Mouse (Mus musculus) granulocyte monocyte progenitor cell, adult 5-6 weeks (primary cell): ENCODE results near the gene Gli3. TPM values are rescaled to one million over a fixed set of nuclear protein-coding genes. Genes with fewer than 3 reads are reported as not detected.

ENCODE experiments used
- ATAC-seq: replicated peaks from 2 replicates; pipeline ENCODE4 v1.8.0; 2016; ENCODE audit warnings: mild to moderate bottlenecking, moderate TSS enrichment, inconsistent platforms; ENCODE audit not compliant: poor library complexity, severe bottlenecking
- total RNA-seq, 2 experiments: library from RNA; stranded (forward) in 1 of 2; stranded (reverse) in 1 of 2; fragments of 200-712, 200-1000 nt in 1 of 2; fragments of >200 nt in 1 of 2; fragmentation: Nextera tagmentation in 1 of 2; gene quantifications; 2 replicates each; pipeline ENCODE4 v1.2.3; 2014 to 2017

The Gli3 gene
- total RNA-seq, 2 experiments from 2014 or later: not detected

- no peak for ATAC-seq
Observed at GRCm38 (mm10) chr13:15621009-15621408, 158.0 kb downstream of the Gli3 start.

DNA sequence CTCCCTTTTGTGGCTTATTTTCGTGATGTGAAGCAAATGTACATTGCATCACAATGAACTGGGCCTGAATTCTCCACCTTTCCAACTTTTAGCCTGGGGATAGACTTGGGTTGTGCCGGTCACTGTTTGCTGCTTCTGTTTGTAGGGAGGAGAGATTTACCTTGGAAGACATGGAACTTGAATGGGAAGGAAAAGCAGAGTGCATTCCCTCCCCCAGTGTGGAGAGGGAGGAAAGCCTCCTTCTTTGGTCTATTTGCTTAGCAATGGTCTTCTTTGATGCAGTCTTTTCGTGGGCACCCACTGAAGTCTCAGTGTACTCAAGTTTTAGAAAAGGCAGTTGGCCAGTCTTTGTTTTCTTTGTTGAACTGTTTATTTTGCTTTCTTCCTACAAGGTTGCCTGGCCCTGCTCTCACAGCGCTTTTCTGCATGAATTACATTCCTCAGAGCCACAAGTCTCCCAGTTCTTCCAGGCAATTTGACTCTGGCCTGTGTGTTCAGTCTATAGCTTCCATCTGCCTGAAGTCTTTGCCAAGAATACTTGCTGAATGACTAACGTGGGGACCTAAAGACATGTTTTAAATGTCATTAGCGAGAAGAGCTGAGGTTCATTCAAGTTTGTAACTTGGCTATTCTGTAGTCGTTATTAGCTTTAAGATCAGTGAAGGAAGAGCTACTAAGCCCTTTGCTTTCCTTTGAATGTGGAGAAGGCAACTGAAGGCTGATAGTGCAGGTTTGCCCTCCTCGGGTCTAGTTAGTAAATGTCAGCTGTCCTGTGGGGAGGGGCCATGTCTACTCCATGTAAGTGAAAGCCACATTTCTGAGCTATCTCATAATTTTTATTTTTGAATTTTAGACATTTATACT, 161.7 kb downstream of the Gli3 start:
- ATAC-seq: no peak

GRCm38 (mm10) chr13:15641548-15641947, 178.5 kb downstream of the Gli3 start:
- ATAC-seq: no peak

DNA sequence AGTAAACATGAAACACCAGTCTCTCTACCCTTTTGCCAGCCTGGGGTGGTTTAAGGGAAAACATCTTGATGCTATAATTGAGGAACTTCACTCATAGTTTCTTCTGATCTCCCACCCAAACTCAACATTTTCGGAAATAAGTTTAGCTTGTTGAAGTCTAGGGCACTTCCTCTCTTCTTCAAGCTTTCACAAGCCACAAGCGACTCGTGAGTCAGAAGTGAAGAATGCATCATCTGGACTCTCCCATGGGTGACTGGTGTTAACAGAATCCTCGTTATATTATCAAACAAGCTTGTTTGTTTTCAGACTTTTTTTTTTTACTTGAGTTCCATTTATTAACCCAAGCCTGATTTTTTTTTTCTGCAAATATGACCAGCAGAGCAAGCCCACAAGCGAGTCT, 197.5 kb downstream of the Gli3 start:
- no peak; the same call in 1 of the 2 replicates for ATAC-seq

DNA sequence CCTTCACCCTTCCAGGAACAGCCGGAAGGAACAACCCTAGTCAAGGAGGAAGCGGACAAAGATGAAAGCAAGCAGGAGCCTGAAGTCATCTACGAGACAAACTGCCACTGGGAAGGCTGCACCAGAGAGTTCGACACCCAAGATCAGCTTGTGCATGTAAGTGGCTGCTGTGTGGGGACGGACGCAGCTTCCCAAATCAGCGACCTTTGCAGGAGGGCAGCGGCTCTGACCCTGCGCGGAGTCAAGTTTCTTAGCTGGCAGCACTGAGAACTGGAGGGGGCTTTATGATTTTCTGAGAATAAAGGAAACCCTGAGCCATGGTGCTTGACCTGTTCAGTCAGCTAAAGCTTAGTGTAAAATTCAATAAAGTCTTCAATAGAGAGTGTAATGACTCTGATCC, 199.3 kb downstream of the Gli3 start:
- no peak for ATAC-seq

DNA sequence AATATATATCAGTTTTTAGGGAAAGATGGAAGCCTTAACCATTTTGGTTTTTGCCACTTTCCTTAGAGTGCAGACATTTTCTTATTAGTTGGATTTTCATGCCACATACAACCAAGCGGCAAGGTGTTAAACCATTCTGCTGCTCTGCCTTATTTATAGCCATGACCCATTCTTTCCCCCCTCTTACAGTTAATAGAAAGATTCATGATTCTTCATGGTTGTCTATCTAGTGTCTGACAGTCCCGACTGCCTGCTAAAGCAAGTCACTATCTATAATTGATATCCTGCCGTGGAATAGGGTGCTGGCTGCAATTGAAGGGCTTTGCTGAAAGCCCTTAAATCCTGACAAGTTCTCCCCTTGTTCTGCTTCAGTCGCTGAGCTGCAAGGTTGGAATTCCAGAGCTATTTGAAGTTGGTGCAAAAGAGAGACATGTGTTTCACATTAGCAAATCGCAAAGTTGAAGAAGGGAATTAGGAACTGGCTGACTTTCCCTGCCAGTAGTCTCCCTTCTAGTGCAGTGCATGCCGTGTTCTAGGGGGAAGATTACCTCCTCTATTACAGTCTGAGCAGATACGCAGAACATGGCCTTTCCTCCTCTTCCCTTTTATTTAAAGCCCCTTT, 201.7 kb downstream of the Gli3 start:
- no peak for ATAC-seq

- no peak for ATAC-seq
Observed at GRCm38 (mm10) chr13:15665514-15665913, 202.5 kb downstream of the Gli3 start.

GRCm38 (mm10) chr13:15670144-15670961, 207.3 kb downstream of the Gli3 start:
- ATAC-seq: no peak

GRCm38 (mm10) chr13:15670962-15671313, 207.9 kb downstream of the Gli3 start:
- ATAC-seq: no peak

- ATAC-seq: no peak
Observed at GRCm38 (mm10) chr13:15675480-15675879, 212.4 kb downstream of the Gli3 start.

DNA sequence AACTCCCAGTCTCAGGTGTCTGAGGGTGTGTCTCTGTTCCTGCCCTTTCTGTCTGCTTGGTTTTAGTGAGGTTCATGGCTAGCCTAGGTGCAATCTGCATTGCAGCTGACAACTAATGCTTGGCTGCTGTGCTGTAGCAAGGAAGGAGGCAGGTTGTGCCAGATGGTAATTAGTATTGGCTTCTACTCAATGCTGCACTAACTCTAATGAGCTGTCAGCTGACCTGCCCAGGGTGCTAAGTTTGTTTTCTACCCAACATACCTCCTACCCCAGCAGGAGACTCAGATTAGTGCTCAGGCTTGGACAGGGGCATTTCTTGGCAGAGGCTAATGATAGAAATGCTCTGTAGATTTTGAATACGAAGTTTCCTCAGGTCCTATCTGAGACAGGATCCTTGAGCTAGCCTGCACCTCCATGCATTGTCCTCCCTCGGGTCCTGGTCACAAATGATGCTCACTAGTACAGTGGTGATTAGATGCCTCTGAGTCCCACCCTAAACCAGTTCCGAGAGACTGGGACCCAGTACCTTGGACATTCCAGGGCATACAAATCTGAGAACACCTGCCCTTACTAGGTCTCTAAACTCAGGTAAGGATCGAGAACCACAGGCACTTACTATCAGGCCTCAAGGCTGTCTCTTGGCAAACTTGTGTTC, 214.2 kb downstream of the Gli3 start:
- no peak for ATAC-seq

DNA sequence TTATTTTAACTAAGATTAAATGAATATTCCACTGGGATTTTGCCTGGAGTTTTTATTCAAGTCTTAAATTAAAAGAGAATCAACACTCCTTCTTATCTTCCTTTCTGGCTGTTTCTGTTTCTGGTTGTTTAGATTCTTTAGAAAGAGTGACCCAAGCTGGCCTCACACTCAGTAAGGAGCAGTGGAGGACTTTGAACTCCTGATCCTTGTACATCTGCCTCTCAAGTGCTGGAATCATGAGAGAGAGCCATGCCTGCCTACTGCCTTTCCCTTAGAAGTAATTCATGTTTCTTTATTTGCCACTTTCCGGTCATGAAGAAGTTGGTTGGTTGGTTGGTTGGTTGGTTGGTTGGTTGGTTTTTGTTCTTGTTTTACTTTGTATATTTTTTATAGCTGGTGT, 218.5 kb downstream of the Gli3 start:
- ATAC-seq: no peak

GRCm38 (mm10) chr13:15683006-15683405, 220.0 kb downstream of the Gli3 start:
- ATAC-seq: no peak

- ATAC-seq: no peak
Observed at GRCm38 (mm10) chr13:15688074-15688825, 225.2 kb downstream of the Gli3 start.

GRCm38 (mm10) chr13:15688826-15689501, 225.9 kb downstream of the Gli3 start:
- no peak for ATAC-seq

GRCm38 (mm10) chr13:15691751-15692464, 228.9 kb downstream of the Gli3 start:
- no peak for ATAC-seq

DNA sequence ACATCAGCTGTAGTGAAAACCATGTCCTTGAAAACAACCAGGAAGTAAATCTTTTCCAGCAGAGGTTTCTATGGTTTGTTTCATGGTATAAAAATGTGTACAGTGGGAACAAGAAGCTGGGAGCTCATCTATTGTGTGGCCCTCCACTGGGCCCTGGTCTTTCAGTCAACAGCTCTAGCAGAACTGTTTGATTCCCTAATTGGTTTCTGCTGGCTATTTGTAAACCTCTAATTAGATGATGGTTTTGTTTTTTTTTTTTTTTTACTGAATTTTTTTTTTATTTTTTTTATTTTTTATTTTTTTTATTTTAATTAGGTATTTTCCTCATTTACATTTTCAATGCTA, 229.4 kb downstream of the Gli3 start:
- no peak for ATAC-seq

GRCm38 (mm10) chr13:15698284-15698683, 235.2 kb downstream of the Gli3 start:
- no peak for ATAC-seq

- ATAC-seq: no peak
Observed at GRCm38 (mm10) chr13:15699116-15699515, 236.1 kb downstream of the Gli3 start.
